Mouse (Mus musculus) heart, adult 18-20 months (tissue): ENCODE data around the gene Pgm1. TPM values are rescaled to one million over a fixed set of nuclear protein-coding genes. Genes with fewer than 3 reads are reported as not detected.

Experiments
- DNase-seq, 2 experiments: peaks; one replicate each; pipeline ENCODE4 v3.0.0; 2021 to 2022; ENCODE audit warnings: mixed read lengths in 1 of 2
- long read RNA-seq, 2 experiments: library from polyadenylated mRNA; stranded (forward); transcript quantifications; one replicate each; pipeline ENCODE4 v2.0.0; 2021
- total RNA-seq, 2 experiments: library from RNA; stranded (reverse); gene quantifications; 2 replicates each; pipeline ENCODE4 v1.2.3; 2021

Pgm1 gene
- total RNA-seq, result 100 to 1,000 TPM; 219 to 241 TPM
- long read RNA-seq, experiment 1, transcript Pgm1-201 (11 exons, 2,371 nt), result major isoform, 195 of 338 reads
- long read RNA-seq, experiment 1, partial matches to known transcripts, result 119 of 338 reads
- long read RNA-seq, experiment 1, other reads (novel, unspliced or antisense), result 24 of 338 reads
- long read RNA-seq, experiment 2, transcript Pgm1-201 (11 exons, 2,371 nt), result major isoform, 100 of 235 reads
- long read RNA-seq, experiment 2, partial matches to known transcripts, result 129 of 235 reads
- long read RNA-seq, experiment 2, other reads (novel, unspliced or antisense), result 6 of 235 reads

DNA sequence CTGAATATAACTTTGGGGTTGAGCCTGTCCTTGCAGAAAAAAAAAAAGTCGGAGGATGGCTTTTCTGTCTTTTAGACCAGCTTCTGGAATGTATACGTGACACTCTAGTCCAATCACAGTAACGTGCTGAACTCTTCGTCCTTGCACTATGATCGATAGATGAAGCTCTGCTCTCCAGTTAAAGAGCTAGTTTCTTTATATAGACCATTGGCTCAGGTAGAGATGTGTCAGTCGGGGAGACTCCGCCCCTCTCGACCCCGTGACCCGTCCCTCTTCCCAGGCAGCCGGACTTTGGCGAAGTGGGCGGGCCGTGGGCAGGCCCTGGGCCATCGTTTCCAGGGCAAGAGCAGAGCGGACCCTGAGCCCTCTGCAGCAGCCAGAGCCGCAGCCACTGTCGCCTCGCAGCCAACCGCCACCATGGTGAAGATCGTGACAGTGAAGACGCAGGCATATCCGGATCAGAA lies at the start of gene Pgm1:
Pgm1 (plus strand) TSS at position 266 of the 464 bp plus-strand sequence.
- peak; percentile 91 to 94 for DNase-seq

- DNase-seq, result peak; percentile 3 to 47
Observed at GRCm38 (mm10) chr4:99881882-99882281, 47.3 kb upstream of the Pgm1 start.

GRCm38 (mm10) chr4:99882405-99882804 lies 46.8 kb upstream of the Pgm1 start:
- no peak for DNase-seq

DNA sequence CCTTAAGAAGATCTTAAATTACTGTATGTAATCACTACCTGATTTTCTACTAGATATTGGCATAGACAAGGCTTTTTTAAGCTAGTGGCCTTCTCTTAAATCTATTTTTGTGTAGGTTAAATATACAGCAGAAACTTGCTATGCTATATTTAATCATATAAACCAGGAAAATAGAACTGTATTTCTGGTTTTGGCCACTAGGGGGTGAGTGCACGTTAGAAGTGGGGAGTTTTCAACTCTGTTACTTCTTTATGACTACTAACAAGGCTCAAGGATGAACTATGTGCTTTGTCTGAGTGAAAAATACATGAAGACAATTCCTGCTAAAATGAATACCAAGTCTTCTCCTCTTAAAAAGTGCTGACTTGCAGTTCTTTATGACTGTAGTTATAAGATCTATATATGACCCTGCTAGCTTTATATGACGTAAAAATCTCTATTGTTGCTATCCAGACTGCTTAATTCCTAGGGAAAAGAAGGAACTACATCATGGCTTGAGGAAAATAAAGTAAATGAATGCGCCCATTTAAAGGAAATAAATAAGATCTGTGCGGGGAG lies 15.2 kb upstream of the Pgm1 start:
- peak in 1 of 2 experiments; percentile 53 for DNase-seq

DNA sequence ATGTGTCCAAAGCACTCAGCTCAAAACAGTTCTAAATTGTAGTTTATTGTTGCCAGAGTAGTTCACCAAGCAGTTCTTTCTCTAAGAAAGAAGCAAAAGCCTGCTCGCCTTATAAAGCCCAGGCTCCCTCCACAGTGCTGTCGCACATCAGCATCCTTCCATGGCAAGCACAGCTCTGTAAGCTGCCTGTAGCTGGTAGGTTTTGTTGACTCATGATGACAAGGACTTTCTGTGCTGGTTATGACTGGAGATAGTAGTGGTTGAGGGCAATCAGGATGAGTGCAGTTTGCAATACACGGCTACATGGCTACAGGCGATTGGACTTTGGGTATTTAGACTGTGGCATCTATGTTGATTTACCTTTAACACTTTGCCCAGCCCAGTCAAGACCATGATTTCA lies 2.8 kb upstream of the Pgm1 start:
- DNase-seq, result no peak

DNA sequence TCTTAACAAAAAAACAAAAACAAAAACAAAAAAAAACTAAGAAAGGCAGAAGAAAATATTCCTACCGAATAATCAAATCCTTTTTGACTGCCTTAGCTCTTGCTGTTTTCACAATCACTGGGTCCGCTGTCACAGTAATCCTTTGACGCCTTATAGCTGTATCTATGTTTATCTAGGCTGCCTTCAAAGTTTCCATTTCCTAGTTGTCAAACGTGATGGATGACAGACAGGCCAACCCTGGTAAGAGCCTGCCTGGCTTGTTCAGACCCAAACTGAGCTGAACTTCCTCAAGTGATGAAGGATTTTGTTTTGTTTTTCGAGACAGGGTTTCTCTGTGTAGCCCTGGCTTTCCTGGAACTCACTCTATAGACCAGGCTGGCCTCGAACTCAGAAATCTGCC lies 693 bp upstream of the Pgm1 start:
- DNase-seq, result no peak

DNA sequence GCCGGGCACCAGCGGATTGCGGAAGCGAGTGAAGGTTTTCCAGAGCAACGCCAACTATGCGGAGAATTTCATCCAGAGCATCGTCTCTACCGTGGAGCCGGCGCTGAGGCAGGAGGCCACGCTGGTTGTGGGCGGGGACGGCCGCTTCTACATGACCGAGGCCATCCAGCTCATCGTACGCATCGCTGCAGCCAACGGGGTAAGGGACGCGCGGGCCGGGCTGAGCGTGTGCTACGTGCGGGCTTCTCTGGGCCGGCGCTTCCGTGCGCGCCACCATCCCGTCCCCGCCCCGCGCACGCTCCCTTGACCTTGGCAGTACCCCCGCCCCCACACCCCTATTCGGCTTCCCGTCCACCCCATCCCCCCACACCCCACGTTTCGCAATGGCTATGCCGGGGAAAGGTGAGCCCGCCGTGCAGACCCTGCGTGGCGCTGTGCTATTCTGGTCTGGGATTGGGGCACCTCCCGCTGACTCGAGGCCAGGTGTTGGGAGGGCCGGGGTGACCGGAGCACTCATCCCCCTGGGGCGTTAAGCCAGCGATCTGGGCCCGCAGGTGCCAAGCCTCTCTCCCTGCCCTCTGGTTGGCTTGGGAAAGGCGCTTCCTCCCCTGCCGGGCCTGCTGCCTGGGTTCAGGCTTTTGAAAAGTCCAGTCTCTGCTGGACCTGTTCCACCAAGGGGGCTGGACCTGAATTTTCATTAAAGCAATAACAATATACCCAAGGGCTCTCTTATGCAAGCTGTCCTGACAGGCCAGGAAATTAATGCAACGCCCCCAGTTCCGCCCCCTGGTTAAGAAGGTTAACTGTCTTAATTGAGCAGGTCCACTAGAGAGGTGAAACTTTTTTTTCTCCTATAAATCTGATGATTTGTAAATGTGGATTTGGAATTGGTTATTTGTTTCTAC lies 651 bp downstream of the Pgm1 start, which contains the start of gene Itgb3bp:
Itgb3bp (minus strand) TSS at position 201 of the 905 bp plus-strand sequence.
- DNase-seq, result peak; percentile 87 to 90

- DNase-seq, result peak; percentile 31 to 44
Observed at GRCm38 (mm10) chr4:99930518-99931239, 1.5 kb downstream of the Pgm1 start.

- no peak for DNase-seq
Observed at GRCm38 (mm10) chr4:99931240-99931580, 2.0 kb downstream of the Pgm1 start.

DNA sequence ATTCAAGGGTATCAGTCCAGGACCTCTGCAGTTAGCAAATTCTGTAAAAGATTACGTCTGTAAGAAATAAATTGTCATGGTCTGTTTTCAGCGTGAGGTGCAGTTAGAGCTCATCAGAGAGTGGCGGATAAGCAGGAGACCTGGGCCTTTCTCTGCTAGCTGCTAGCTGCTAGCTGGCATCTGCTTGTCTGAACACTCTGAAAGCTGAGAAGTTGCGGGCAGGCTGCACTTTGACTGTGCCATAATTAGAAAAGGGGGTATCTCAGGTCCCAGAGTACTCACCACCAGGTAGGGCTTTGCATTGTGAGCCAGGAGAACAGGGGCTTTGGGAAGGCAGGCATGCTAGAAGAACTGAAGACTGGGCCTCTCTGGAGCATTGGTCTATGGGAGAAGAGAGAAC lies 2.6 kb downstream of the Pgm1 start:
- peak in 1 of 2 experiments; percentile 28 for DNase-seq

DNA sequence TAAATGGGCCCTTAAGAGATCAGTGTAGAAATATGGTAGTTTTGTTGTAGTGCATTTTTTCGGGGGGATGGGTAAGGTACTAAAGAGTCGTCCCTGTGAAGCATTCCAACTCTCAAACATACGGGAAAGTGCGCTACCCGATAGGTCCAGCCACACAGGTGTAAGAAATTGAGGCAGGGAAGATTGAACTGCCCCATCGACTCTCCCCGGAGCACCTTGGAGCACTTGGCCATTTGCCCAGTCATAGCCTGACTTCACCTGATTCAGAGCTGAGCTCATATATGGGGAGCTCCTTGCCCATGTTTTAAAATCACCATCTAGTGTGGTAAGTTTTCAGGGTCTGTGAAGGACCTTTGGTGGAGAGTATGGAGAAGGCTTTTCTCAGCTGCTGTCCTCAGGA lies 5.6 kb downstream of the Pgm1 start:
- no peak for DNase-seq

GRCm38 (mm10) chr4:99936278-99936677 lies 7.1 kb downstream of the Pgm1 start:
- no peak for DNase-seq

GRCm38 (mm10) chr4:99939711-99940505 lies 10.7 kb downstream of the Pgm1 start:
- peak in 1 of 2 experiments; percentile 42 for DNase-seq

GRCm38 (mm10) chr4:99941655-99942414 lies 12.6 kb downstream of the Pgm1 start:
- DNase-seq, result peak; percentile 68 to 70

GRCm38 (mm10) chr4:99944606-99945005 lies 15.4 kb downstream of the Pgm1 start:
- DNase-seq, result no peak

DNA sequence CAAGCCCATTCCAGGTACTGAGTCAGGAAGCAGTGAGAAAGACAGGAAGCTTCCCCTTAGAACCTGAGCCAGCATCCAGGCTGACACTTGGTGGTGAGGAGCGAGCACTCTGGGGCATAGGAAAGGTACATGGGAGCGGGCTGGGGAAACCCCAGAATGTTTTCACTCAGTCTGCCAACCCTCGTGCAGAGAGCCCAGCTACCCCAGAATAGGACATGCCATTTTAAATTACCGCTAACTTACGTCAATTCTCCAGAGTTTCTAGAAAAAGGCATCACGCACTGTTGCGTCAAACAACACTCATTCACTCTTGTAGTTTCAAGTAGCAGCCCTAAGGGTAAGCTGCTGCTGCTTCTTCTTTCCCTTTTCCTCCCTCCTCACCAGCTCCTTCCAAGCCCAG lies 15.8 kb downstream of the Pgm1 start:
- no peak for DNase-seq

GRCm38 (mm10) chr4:99946516-99946915 lies 17.3 kb downstream of the Pgm1 start:
- no peak for DNase-seq

DNA sequence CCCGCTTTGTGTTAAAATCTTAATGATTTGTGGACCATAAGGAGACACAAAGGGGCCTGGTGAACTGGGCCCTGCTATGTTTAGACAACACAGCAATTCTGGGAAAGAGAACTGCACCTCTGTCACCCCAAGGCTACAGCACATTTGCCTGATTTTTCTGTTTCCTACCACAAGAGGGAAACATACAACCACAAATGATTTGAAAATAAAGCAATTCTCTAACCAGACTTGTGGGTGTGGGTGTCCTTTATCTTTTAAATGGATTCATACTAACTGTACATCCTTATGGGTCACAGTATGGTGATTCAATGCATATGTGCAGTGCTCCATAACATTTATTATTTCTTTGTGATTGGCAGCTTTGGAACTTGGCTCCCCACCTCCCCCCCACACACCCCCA lies 18.0 kb downstream of the Pgm1 start:
- no peak for DNase-seq

DNA sequence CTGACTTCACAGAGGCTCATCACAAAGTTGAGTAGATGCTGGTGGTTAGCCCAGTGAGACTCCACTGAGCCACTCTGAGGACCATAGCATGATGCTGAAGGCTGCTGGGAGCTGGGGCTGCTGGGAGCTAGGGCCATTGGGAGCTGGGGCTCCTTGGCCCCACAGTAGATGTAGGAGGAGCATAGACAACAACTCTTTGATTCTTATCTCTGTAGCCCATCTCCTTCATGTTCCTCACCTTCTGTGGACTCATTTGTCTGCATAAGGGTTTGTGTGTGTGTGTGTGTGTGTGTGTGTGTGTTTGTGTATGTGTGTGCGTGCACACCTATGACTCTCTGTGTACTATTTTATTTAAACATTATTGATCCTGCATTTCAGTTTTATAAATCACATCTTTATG lies 18.7 kb downstream of the Pgm1 start:
- DNase-seq, result no peak

GRCm38 (mm10) chr4:99953904-99954303 lies 24.7 kb downstream of the Pgm1 start:
- no peak for DNase-seq

- DNase-seq, result no peak
Observed at GRCm38 (mm10) chr4:99955396-99955795, 26.2 kb downstream of the Pgm1 start.
